ENCODE assay signal across 10 mouse cellular contexts in genomic region chr4:48725660-48726348, GRCm38 (mm10).
A peak's percentile ranks its signal among the peaks of the same experiment; 100 is the strongest.
DNase-seq lines count a peak whose midpoint lies in the region; ATAC-seq lines count a peak whose summit lies in the region.
"Had no signal": no experiment of that assay in that cellular context is flagged by ENCODE, and none has a peak within 500 bp of the region (broad histone marks: within the 10 kb centered on the region; RNA-seq: fewer than 3 reads in every experiment).

No protein-coding gene starts in this region.

- no peak overlapping the region for H3K4me2 ChIP-seq in neural tube, embryonic 11.5 days (ENCODE audit: low read depth)
- H3K4me2 ChIP-seq in hindbrain, embryonic 14.5 days (replicated peaks), result 0 out of 2 replicates have a peak overlapping the region, but pooled peaks have one; percentile 16
- no peak overlapping the region for H3K4me2 ChIP-seq in stomach, embryonic 16.5 days (ENCODE audit: low read depth, low read length)
- H3K4me2 ChIP-seq in heart, embryonic 12.5 days, result no peak overlapping the region

- no peak overlapping the region for H3K4me3 ChIP-seq in neural tube, embryonic 11.5 days (ENCODE audit: low read depth, low read length)
- no peak overlapping the region for H3K4me3 ChIP-seq in hindbrain, embryonic 14.5 days (replicated peaks; ENCODE audit: low read length)
- no peak overlapping the region for H3K4me3 ChIP-seq in midbrain, embryonic 10.5 days
- no peak overlapping the region for H3K4me3 ChIP-seq in stomach, embryonic 16.5 days (replicated peaks; ENCODE audit: low read length)
- no peak overlapping the region for H3K4me3 ChIP-seq in heart, embryonic 12.5 days

- no peaks in the 10 kb centered on the region for H3K27me3 ChIP-seq in neural tube, embryonic 11.5 days (ENCODE audit: control insufficient read depth, insufficient read depth, low read length)
- no peaks in the 10 kb centered on the region for H3K27me3 ChIP-seq in hindbrain, embryonic 14.5 days (ENCODE audit: control insufficient read depth, insufficient read depth, low read length)
- H3K27me3 ChIP-seq in midbrain, embryonic 10.5 days (ENCODE audit: low read depth, poor library complexity, severe bottlenecking), result no peaks in the 10 kb centered on the region
- H3K27me3 ChIP-seq in stomach, embryonic 16.5 days (ENCODE audit: control insufficient read depth, insufficient read depth, low read length), result no peaks in the 10 kb centered on the region
- H3K27me3 ChIP-seq in heart, embryonic 12.5 days (replicated peaks), result no peaks in the 10 kb centered on the region

- DNase-seq in neural tube, embryonic 11.5 days (ENCODE audit: low spot score), result peak; percentile 64
- no peak for DNase-seq in neural tube, embryonic 10.5 days (ENCODE audit: extremely low spot score, low spot score)
- DNase-seq in hindbrain, embryonic 14.5 days (ENCODE audit: low spot score), result peak; percentile 80
- DNase-seq in midbrain, embryonic 10.5 days (ENCODE audit: low spot score), result peak; percentile 27
- no peak for DNase-seq in urinary bladder, postnatal 14 days (ENCODE audit: low spot score)
- DNase-seq in spleen, postnatal 36 days (ENCODE audit: low spot score in 2 of 2), result no peak
- DNase-seq: cerebellum, adult 11-12 months; kidney, postnatal 25 days had no signal

- no peaks in the 10 kb centered on the region for H3K9me3 ChIP-seq in neural tube, embryonic 11.5 days (ENCODE audit: control insufficient read depth, low read length)
- H3K9me3 ChIP-seq in hindbrain, embryonic 14.5 days (ENCODE audit: control insufficient read depth, low read length), result no peaks in the 10 kb centered on the region
- H3K9me3 ChIP-seq in midbrain, embryonic 10.5 days (replicated peaks), result no peaks in the 10 kb centered on the region
- H3K9me3 ChIP-seq in stomach, embryonic 16.5 days (replicated peaks; ENCODE audit: control insufficient read depth, low read length), result no peaks in the 10 kb centered on the region
- no peaks in the 10 kb centered on the region; the same call in 1 of the 2 replicates for H3K9me3 ChIP-seq in heart, embryonic 12.5 days (replicated peaks)

- 51% methylated on average over 13 of the region's 13 CpGs for WGBS in neural tube, embryonic 11.5 days
- 22% methylated on average over 13 of the region's 13 CpGs for WGBS in hindbrain, embryonic 14.5 days
- WGBS in midbrain, embryonic 10.5 days, result 63% methylated on average over 13 of the region's 13 CpGs
- WGBS in stomach, embryonic 16.5 days, result 31% methylated on average over 13 of the region's 13 CpGs
- 70% methylated on average over 13 of the region's 13 CpGs for WGBS in heart, embryonic 12.5 days

- peak; percentile 75 for ATAC-seq in neural tube, embryonic 11.5 days (ENCODE audit: insufficient read depth, low FRiP score, low TSS enrichment)
- peak; percentile 91 for ATAC-seq in hindbrain, embryonic 14.5 days (ENCODE audit: low FRiP score)
- ATAC-seq in stomach, embryonic 16.5 days (ENCODE audit: insufficient read depth, low FRiP score), result 0 out of 2 replicates have a peak, but pooled peaks have one; percentile 40
- ATAC-seq in heart, embryonic 12.5 days (ENCODE audit: insufficient number of reproducible peaks, low FRiP score), result no peak

- no peak overlapping the region for H3K27ac ChIP-seq in neural tube, embryonic 11.5 days (ENCODE audit: low read depth, low read length)
- H3K27ac ChIP-seq in hindbrain, embryonic 14.5 days, result peak overlapping the region; percentile 88
- H3K27ac ChIP-seq in midbrain, embryonic 10.5 days (replicated peaks), result 0 out of 2 replicates have a peak overlapping the region, but pooled peaks have one; percentile 0
- H3K27ac ChIP-seq in stomach, embryonic 16.5 days (ENCODE audit: low read length), result no peak overlapping the region
- no peak overlapping the region for H3K27ac ChIP-seq in heart, embryonic 12.5 days (ENCODE audit: poor library complexity, severe bottlenecking)

- no peak overlapping the region for H3K9ac ChIP-seq in neural tube, embryonic 11.5 days (ENCODE audit: low read length)
- H3K9ac ChIP-seq in hindbrain, embryonic 14.5 days, result no peak overlapping the region; the same call in 1 of the 2 replicates
- no peak overlapping the region for H3K9ac ChIP-seq in stomach, embryonic 16.5 days (ENCODE audit: low read length)
- H3K9ac ChIP-seq in heart, embryonic 12.5 days, result no peak overlapping the region

- no peaks in the 10 kb centered on the region for H3K36me3 ChIP-seq in neural tube, embryonic 11.5 days (ENCODE audit: control insufficient read depth, insufficient read depth, low read length)
- H3K36me3 ChIP-seq in hindbrain, embryonic 14.5 days (replicated peaks; ENCODE audit: control insufficient read depth, insufficient read depth), result no peaks in the 10 kb centered on the region
- no peaks in the 10 kb centered on the region for H3K36me3 ChIP-seq in midbrain, embryonic 10.5 days
- no peaks in the 10 kb centered on the region for H3K36me3 ChIP-seq in stomach, embryonic 16.5 days (ENCODE audit: control insufficient read depth, insufficient read depth, low read length)
- H3K36me3 ChIP-seq in heart, embryonic 12.5 days, result no peaks in the 10 kb centered on the region

- no peaks in the 10 kb centered on the region for H3K4me1 ChIP-seq in neural tube, embryonic 11.5 days (ENCODE audit: control insufficient read depth, insufficient read depth, low read length)
- H3K4me1 ChIP-seq in hindbrain, embryonic 14.5 days (replicated peaks; ENCODE audit: control insufficient read depth, insufficient read depth, low read length), result peaks cover 25% of the 10 kb centered on the region
- H3K4me1 ChIP-seq in midbrain, embryonic 10.5 days, result peaks cover 6% of the 10 kb centered on the region
- no peaks in the 10 kb centered on the region for H3K4me1 ChIP-seq in stomach, embryonic 16.5 days (ENCODE audit: control insufficient read depth, insufficient read depth, low read length)
- no peaks in the 10 kb centered on the region for H3K4me1 ChIP-seq in heart, embryonic 12.5 days (replicated peaks)

Comparison
In these comparisons a context has a peak if more than half of its experiments do, and no peak if none do; other contexts are left out.
1. DNase-seq: peak in neural tube, embryonic 11.5 days (single experiment), hindbrain, embryonic 14.5 days (single experiment) and midbrain, embryonic 10.5 days (single experiment); none in neural tube, embryonic 10.5 days (single experiment), urinary bladder, postnatal 14 days (single experiment) and spleen, postnatal 36 days (0 of 2).
2. H3K27ac ChIP-seq: peak in hindbrain, embryonic 14.5 days (single experiment) and midbrain, embryonic 10.5 days (single experiment); none in neural tube, embryonic 11.5 days (single experiment), stomach, embryonic 16.5 days (single experiment) and heart, embryonic 12.5 days (single experiment).